Mouse (Mus musculus): ENCODE results near the gene Dcaf5. TPM values are rescaled to one million over a fixed set of nuclear protein-coding genes. Genes with fewer than 3 reads are reported as not detected.

The Dcaf5 gene
- total RNA-seq, 2 experiments from 2014 or later = 0.19 to 4.3 TPM

- ATAC-seq (replicated peaks; ENCODE audit: low FRiP score, poor library complexity, severe bottlenecking) = no peak
Measured at GRCm38 (mm10) chr12:80291895-80292435, 144.4 kb downstream of the Dcaf5 start.

DNA sequence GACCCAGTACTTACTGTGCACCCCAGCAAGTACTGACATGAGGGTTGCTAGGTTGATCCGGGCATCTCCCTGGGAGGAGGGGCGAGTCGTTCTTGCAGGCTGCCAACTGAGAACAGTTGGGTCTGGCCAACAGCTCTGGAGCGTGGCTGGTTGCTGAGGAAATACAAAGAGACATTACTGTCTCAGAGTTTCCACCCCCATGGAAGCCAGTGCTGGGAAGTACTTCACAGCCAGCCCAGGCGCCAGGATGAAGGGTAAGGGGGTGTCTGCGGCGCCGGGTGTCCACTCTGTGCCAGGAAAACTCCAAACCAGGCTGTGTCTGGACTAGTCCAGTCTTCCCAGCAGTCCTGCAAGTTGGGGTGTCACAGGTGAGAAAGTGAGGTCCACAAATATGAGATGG is 145.4 kb downstream of the Dcaf5 start:
- ATAC-seq (replicated peaks; ENCODE audit: low FRiP score, poor library complexity, severe bottlenecking) = no peak

- no peak for ATAC-seq (replicated peaks; ENCODE audit: low FRiP score, poor library complexity, severe bottlenecking)
Measured at GRCm38 (mm10) chr12:80290483-80290882, 145.9 kb downstream of the Dcaf5 start.

DNA sequence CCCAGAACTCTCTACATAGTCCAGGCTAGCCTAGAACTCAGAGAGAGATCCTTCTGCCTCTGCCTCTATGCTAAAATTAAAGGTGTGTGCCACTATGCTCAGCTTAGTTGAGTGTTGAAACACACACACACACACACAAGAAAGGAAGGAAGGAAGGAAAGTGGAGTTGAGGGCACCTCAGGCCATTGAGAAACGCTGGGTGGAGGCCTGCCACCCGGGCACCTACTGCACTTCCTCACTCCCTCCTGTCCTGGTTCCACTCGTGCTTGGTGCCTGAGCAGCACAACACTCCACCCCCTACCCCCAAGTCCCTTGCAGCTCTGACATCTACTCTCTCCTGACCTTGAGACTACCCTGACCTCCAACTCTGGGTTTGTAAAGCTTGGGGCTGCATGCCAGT is 146.7 kb downstream of the Dcaf5 start:
- no peak for ATAC-seq (replicated peaks; ENCODE audit: low FRiP score, poor library complexity, severe bottlenecking)

GRCm38 (mm10) chr12:80285890-80286289 is 150.5 kb downstream of the Dcaf5 start:
- no peak for ATAC-seq (replicated peaks; ENCODE audit: low FRiP score, poor library complexity, severe bottlenecking)

Other genes with a start within 250 kb of the Dcaf5 start
- 13.4 and 17.6 TPM in 2 replicates for gene Actn1, start 176.2 kb downstream of the Dcaf5 start, total RNA-seq (2015; ENCODE audit: low replicate concordance)
- gene Actn1, start 176.2 kb downstream of the Dcaf5 start, total RNA-seq (2017; ENCODE audit: low replicate concordance) = 15.5 and 20.8 TPM in 2 replicates
- gene Exd2, start 26.5 kb upstream of the Dcaf5 start, total RNA-seq (2015; ENCODE audit: low replicate concordance) = 1.7 and 1.9 TPM in 2 replicates
- gene Exd2, start 26.5 kb upstream of the Dcaf5 start, total RNA-seq (2017; ENCODE audit: low replicate concordance) = 3.1 and 4.2 TPM in 2 replicates
- not detected in 2 replicates for gene Galnt16, start 81.7 kb upstream of the Dcaf5 start, total RNA-seq (2015; ENCODE audit: low replicate concordance)
- gene Galnt16, start 81.7 kb upstream of the Dcaf5 start, total RNA-seq (2017; ENCODE audit: low replicate concordance) = not detected in 2 replicates
- 3.8 and 8.8 TPM in 2 replicates for gene Slc39a9, start 207.3 kb upstream of the Dcaf5 start, total RNA-seq (2015; ENCODE audit: low replicate concordance)
- 2.9 and 6.1 TPM in 2 replicates for gene Slc39a9, start 207.3 kb upstream of the Dcaf5 start, total RNA-seq (2017; ENCODE audit: low replicate concordance)
- 13.2 and 23.4 TPM in 2 replicates for gene Erh, start 207.7 kb upstream of the Dcaf5 start, total RNA-seq (2015; ENCODE audit: low replicate concordance)
- 5.6 and 17.7 TPM in 2 replicates for gene Erh, start 207.7 kb upstream of the Dcaf5 start, total RNA-seq (2017; ENCODE audit: low replicate concordance)

Data from erythroblast, adult 5-6 weeks (primary cell).